Mouse (Mus musculus) layer of hippocampus, adult 2 months (tissue): Measurements from ENCODE around the gene Fam118b. TPM values are rescaled to one million over a fixed set of nuclear protein-coding genes. Genes with fewer than 3 reads are reported as not detected.
A peak's percentile ranks its signal among the peaks of the same experiment; 100 is the strongest.

Source experiments
- DNase-seq, 2 experiments: peaks; one replicate each; pipeline ENCODE4 v3.0.0; 2022; ENCODE audit warnings: low spot score in 2 of 2
- H3K27ac ChIP-seq: fragments of 200-600 bp; 2 replicates; pipeline ENCODE4 v1.8.1; 2022
- H3K4me3 ChIP-seq: fragments of 200-600 bp; 2 replicates; pipeline ENCODE4 v1.8.1; 2022; ENCODE audit warnings: mild to moderate bottlenecking
- CTCF ChIP-seq: fragments of 200-600 bp; conservative IDR thresholded peaks from 2 replicates; pipeline ENCODE4 v1.8.1; 2022; ENCODE audit warnings: antibody characterized with exemption, mild to moderate bottlenecking, moderate library complexity
- long read RNA-seq, 2 experiments: library from polyadenylated mRNA; stranded (forward); transcript quantifications; one replicate each; pipeline ENCODE4 v2.0.0; 2021; ENCODE audit warnings: borderline mapping rate in 2 of 2
- total RNA-seq, 2 experiments: library from RNA; stranded (reverse); gene quantifications; 2 replicates each; pipeline ENCODE4 v1.2.3; 2021

Gene Fam118b
- 10 to 100 TPM; 27.2 to 35.4 TPM for total RNA-seq
- long read RNA-seq, experiment 1, transcript Fam118b-201 (8 exons, 1,860 nt) = major isoform, 7 of 17 reads
- long read RNA-seq, experiment 1, partial matches to known transcripts = 0 of 17 reads
- long read RNA-seq, experiment 1, other reads (novel, unspliced or antisense) = 9 of 17 reads
- long read RNA-seq, experiment 2, partial matches to known transcripts = 0 of 10 reads
- long read RNA-seq, experiment 2, other reads (novel, unspliced or antisense) = 8 of 10 reads

DNA sequence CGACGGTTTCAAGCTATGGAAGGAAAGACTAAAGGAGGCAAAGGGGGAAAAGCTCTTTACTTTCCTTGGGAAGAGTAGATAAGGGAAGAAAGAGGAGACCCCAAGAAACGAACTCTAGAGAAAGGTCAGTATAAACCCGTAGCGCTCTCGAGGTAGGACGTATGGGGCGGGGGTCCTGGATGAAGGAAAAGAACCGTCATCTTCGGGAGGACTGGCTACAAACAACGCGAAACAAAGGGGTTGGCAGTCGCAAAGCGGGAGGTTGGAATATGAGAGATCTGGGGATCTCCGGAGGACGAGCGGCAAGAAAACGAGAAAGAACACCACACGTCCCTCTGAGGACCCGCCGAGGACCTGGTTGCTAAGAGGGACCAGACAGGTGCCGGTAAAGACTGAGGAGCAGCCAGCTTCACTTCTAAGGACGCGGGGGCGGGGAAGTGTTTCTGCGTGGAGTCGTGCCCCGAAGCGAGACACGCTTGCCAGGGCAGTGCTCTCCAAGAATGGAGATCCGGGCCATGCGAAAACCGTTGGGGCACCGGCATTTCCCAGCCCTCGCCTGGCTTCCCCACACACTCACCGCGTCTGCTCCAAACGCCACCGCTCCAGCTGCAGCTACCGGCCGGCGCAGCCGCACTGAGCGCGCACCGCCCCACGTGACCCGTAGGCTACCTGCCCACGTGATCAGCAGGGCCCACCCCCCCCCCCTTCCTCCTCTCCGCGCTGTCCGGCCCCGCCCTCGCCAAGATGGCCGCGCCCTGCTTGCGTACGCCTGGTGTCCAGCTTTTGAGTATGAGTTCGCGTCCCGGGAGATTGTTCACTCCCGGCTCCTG lies at the start of gene Fam118b, which contains the start of gene Rpusd4:
TSS of gene Fam118b (minus strand) at position 660 of the 830 bp plus-strand sequence.
TSS of gene Rpusd4 (plus strand) at position 720 of the 830 bp plus-strand sequence.
- H3K27ac ChIP-seq = peak within 1 kb of the TSS; percentile 90

DNA sequence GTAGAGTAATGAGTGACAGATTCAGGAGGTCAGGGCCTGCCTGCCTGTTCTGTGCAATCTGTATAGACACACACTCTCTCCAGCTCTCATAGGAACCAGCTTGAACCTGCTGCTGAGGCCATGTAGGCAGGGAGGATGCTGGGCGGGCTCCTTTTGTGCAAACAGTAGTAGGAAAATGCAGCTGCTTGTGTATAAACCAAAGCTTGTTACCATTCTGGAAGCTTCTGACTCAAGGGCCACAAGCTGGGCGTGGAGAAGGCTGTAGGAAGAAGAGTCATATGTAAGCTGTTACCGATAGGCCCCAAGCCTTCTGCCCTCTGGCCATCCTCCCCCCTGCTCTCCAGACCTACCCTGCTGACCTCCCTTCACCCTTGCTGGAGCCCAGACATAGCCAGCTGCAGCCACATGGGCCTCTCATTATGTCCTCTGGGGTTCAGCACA lies 49.2 kb upstream of the Fam118b start:
- Histone ChIP-seq H3K27ac (no peak overlapping the region), H3K4me3 (no peak overlapping the region)
- no peak for DNase-seq
- no peak for TF ChIP-seq CTCF

More for the DNA sequence above, at the start of gene Fam118b, which contains the start of gene Rpusd4:
- DNase-seq = peak; percentile 92 to 93
- TF ChIP-seq CTCF = no peak
- peak within 1 kb of the TSS; percentile 92 for H3K4me3 ChIP-seq

DNA sequence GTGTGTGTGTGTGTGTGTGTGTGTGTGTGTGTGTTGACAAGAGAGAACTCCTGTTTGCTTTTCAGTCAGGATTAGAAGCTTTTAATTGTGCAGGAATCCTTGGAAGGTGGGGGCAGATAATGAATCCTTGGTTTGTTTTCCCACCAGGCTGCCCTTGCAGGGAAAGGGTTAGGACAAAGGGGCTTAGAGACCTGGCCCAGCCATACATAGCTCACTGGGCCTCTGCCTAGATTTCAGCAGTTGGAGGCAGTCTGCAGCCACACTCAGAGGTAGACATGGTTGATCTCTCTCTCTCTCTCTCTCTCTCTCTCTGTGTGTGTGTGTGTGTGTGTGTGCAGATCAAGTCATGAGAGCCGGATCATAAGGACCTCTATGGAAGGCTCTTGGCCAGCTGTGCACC lies 46.6 kb upstream of the Fam118b start:
- Histone ChIP-seq H3K27ac (no peak overlapping the region), H3K4me3 (no peak overlapping the region)
- no peak for TF ChIP-seq CTCF
- DNase-seq = no peak

DNA sequence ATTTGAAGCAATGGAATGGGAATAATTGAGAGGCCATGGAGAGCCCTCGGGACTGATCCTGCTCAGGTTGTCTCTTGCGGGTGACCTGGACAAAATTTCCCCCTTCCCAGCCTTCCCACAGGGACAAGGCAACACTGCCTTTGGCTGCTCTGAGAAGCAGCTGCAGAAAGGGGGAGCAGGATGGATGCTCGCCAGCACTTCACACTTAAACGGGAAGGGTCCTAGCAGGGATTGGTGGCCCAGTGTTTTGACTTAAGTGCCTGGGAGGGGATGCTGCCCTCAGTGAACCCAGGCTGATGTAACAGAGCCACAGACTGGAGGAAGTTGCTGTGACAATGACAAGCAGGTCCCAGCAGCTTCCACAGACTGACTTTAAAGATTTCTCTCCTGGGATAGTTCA lies 46.0 kb upstream of the Fam118b start:
- H3K27ac ChIP-seq = no peak overlapping the region
- DNase-seq = no peak
- TF ChIP-seq CTCF = no peak
- no peak overlapping the region for H3K4me3 ChIP-seq

DNA sequence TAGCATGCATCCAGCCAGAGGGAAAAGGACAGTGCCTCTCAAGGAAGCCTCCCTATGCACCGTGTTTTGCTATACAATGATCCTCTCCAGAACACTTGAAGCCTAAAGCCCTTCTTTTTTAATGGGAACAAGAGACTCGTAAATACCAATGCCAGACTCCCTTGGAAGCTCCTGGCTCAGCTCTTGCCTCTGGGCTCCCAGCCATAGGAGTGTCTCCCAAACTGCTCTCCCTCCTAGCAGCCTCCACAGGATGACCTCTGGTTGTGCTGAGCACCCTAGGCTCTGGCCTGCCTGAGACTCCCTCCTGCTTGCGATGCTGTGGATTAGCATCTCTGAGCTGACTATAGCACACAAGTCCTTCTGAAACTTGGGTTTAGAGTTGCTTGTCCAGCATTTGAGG lies 44.9 kb upstream of the Fam118b start:
- Histone ChIP-seq H3K4me3 (no peak overlapping the region), H3K27ac (no peak overlapping the region)
- TF ChIP-seq CTCF = no peak
- DNase-seq = no peak

DNA sequence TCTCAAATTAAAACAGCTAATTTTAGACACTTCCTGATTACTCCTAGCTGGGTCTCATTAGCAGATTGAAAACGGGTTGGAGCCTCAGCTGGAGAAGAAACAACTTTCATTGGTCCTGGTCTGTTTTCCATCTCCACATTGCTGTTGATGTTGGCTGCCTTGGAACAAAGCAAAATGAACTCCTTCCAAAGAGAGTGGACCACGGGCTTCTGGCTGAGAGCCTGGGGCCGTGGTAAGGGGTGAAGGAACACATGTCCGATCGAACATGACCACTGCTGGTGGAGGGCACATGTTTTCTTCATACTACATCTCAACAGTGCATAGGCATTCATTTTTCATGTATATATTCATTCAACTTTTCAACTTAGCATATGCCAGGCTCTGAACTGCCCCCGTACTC lies 42.8 kb upstream of the Fam118b start:
- H3K4me3 ChIP-seq = no peak overlapping the region
- DNase-seq = no peak
- no peak for TF ChIP-seq CTCF
- H3K27ac ChIP-seq = no peak overlapping the region

DNA sequence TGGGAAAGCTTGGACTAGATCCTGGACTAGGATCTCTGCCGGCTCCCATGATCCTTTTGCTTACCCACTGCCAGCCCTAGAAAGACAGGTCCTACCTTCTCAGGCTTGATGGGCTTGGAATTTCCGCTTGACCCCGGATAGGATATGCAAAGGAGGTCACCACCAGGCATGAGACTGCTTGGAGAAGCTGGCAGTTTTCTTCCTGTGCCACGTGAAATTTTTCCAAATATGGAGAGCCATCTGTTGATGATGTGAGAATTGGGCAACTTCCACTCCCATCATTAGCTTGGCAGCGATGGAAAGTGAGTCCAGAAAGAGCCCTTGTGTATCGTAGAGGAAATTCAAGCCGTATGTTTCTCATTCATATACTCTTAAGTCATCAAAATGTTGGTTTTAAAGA lies 39.9 kb upstream of the Fam118b start:
- H3K27ac ChIP-seq = no peak overlapping the region
- TF ChIP-seq CTCF = no peak
- DNase-seq = peak; percentile 40 to 67
- no peak overlapping the region for H3K4me3 ChIP-seq

DNA sequence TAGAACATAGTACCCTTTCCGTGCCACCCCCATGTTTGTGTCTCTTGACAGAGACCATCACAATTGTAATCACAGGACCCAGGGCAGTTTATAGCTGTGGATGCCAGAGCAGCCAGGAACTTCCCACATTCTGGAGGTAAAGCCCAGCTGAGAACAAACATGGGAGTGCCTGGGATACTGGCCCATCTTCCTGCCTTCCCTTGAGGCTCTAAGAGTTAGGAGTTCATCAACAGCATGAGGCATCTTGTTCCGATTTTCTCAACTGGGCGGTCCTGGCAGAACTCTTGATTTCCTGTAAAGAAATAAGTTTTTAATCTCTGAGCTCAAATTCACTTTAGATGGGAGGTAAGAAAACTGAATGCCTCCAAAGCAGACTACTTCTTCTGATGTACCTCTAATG lies 34.6 kb upstream of the Fam118b start:
- no peak for TF ChIP-seq CTCF
- DNase-seq = no peak
- Histone ChIP-seq H3K4me3 (no peak overlapping the region), H3K27ac (no peak overlapping the region)

DNA sequence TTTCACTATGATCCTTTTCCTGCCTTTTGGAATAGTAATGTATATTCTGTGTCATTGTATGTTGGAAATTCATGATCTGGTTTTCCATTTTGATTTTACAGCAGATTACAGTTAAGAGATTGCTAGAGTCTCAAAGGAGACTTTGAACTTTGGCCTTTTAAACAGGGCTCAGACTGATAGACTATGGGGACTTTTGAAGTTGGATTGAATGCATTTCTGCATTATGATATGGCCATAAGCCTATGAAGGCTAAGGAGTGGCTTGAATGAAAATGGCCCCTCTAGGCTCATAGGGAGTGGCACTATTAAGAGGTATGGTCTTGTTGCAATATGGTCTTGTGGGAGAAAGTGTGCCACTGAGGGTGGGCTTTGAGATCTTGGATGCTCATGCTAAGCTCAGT lies 30.2 kb upstream of the Fam118b start:
- Histone ChIP-seq H3K27ac (no peak overlapping the region), H3K4me3 (no peak overlapping the region)
- DNase-seq = no peak
- TF ChIP-seq CTCF = no peak

DNA sequence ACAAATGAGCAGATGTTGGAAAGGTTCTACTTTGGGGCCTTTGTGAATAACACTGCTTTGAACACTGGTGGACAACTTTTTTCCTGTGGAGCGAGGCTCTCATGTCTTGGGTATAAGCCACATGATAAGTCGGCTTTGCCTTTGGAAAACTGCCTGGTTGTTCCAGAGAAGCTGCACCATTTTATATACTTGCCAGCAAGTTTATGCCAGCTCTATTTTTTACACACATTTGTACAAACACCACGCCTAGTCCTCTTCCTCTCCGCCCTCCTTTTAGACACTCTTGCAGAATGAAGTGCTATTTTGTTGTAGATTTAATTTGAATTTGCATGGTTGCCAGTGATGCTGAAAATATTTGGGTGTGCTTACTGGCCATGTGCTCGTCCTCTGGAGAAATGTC lies 25.9 kb upstream of the Fam118b start:
- TF ChIP-seq CTCF = no peak
- no peak overlapping the region for H3K4me3 ChIP-seq
- no peak for DNase-seq

DNA sequence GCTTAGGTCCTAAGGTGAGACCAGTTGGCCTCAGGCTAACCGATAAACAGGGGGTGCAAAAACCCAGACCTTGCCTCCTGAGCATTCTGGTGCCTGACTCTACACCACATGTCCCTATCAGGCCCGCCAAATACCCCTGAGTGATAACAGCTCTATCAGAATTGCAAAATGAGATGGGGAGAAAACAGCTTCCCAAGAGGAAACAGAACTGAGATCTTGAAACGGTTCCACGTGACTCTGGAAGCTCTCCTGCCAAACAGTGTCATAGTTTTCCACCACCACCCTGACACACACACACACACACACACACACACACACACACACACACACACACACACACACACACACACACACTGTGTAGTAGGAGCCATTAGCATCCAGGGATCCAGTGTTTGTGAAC lies 23.3 kb upstream of the Fam118b start:
- DNase-seq = no peak
- no peak for TF ChIP-seq CTCF
- Histone ChIP-seq H3K27ac (no peak overlapping the region), H3K4me3 (no peak overlapping the region)

More for the DNA sequence above, 25.9 kb upstream of the Fam118b start:
- no peak overlapping the region for H3K27ac ChIP-seq

DNA sequence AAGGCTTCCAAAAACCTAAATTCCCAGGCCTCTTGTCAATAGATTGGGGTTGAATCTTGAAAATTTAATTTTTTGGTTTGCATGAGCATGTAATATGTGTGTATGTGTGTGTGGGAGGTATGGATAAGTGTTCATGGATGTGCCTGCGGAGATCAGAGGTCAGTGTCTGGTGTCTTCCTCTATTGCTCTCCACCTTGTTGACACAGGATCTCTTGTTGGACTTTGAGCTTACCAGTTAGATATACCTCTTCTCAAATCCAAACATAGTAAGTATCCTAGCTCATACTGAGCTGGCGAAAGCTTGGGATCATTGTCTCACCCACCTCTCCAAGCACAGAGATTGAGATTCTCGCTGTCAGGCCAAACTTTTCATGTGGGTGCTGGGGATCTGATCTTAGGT lies 22.8 kb upstream of the Fam118b start:
- TF ChIP-seq CTCF = no peak
- Histone ChIP-seq H3K4me3 (no peak overlapping the region), H3K27ac (no peak overlapping the region)
- no peak for DNase-seq

DNA sequence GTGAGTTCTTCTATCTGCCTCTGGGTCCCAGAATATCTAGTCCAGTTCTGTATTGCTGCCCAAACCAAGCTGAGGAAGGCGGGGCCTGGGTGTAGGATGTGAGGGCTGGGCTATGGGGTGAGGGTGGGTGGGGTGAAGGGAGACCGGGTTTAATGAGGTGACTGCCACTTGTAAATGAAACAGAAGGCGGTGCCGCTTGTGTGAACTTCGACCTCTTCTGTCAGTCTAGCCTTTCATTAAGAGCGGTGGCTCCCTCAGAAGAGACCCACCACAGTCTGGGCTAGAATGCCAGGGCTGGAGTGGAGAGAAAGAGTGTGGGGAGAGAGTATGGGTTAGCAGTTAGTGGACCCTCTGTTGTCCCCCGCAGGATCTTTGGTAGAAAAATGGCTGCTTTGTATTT lies 22.4 kb upstream of the Fam118b start:
- Histone ChIP-seq H3K27ac (no peak overlapping the region), H3K4me3 (no peak overlapping the region)
- no peak for TF ChIP-seq CTCF
- DNase-seq = no peak

DNA sequence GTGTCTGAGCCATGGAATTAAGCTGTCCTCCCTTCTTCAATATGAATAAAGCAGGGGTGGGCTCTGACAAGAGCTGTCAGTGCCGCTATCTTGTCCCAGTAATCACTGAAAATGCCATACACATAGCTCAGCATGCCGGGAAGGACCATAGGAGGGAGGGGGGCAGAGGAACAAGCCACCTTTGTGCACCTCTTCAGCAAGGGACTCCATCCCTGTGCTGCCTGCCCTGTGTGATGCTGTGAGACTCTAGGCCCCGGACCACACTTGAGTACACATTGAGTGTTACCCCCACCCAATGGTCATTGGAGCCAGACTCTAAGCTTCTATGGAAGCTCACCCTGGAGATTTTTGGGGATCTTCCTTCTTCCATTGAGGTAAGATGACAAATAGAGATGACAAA lies 18.7 kb upstream of the Fam118b start:
- Histone ChIP-seq H3K4me3 (no peak overlapping the region), H3K27ac (no peak overlapping the region)
- no peak for DNase-seq
- no peak for TF ChIP-seq CTCF
